Mouse (Mus musculus) small intestine, adult 2 months (tissue): ENCODE measurements around the gene Fuca2. TPM values are rescaled to one million over a fixed set of nuclear protein-coding genes. Genes with fewer than 3 reads are reported as not detected.

Experiments used
- H3K27ac ChIP-seq: fragments of 200-500 bp; 2 replicates; pipeline ENCODE4 v1.5.1; 2012; ENCODE audit warnings: low read depth, low read length, control low read depth, inconsistent platforms; ENCODE audit not compliant: insufficient read depth
- H3K27me3 ChIP-seq: fragments of 200-500 bp; 2 replicates; pipeline ENCODE4 v1.6.1; 2012; ENCODE audit warnings: mild to moderate bottlenecking, moderate library complexity, low read length, inconsistent platforms; ENCODE audit not compliant: control insufficient read depth, insufficient read depth
- H3K36me3 ChIP-seq: fragments of 200-500 bp; 2 replicates; pipeline ENCODE4 v1.6.1; 2012; ENCODE audit warnings: mild to moderate bottlenecking, low read length, control low read depth, inconsistent platforms; ENCODE audit not compliant: control insufficient read depth, insufficient read depth
- H3K4me1 ChIP-seq: fragments of 200-500 bp; 2 replicates; pipeline ENCODE4 v1.6.1; 2012; ENCODE audit warnings: low read length, inconsistent platforms, mixed read lengths; ENCODE audit not compliant: control insufficient read depth, insufficient read depth, insufficient read length
- H3K4me3 ChIP-seq: fragments of 200-500 bp; 2 replicates; pipeline ENCODE4 v1.5.1; 2012; ENCODE audit warnings: low read depth, mild to moderate bottlenecking, control low read depth, inconsistent platforms, low read length, moderate library complexity
- CTCF ChIP-seq: fragments of 200-500 bp; IDR thresholded peaks from 2 replicates; pipeline ENCODE4 v1.5.1; 2012; ENCODE audit warnings: low read depth, mild to moderate bottlenecking, control low read depth, inconsistent platforms, low read length, moderate library complexity, mixed read lengths; ENCODE audit not compliant: insufficient replicate concordance, insufficient read length; ENCODE audit errors: extremely low read depth
- POLR2A ChIP-seq: fragments of 200-500 bp; IDR thresholded peaks from 2 replicates; pipeline ENCODE4 v1.6.1; 2012; ENCODE audit warnings: low read depth, mild to moderate bottlenecking, control low read depth, inconsistent platforms, low read length, moderate library complexity
- WGBS: fragments of 180-500 bp; shearing (Covaris S2); methylation state at CpG from one replicate; pipeline ENCODE4 v1.1.7; 2018; 5-methylcytosine and 5-hydroxymethylcytosine counted together
- polyA plus RNA-seq: library from polyadenylated mRNA; depleted of rRNA; stranded (reverse); fragments of >200 nt; gene quantifications from 2 replicates; pipeline ENCODE4 v1.2.3, GENCODE M21; 2012

Fuca2 gene
- polyA plus RNA-seq, 1 experiment, result 31.9 TPM

- Histone ChIP-seq H3K27ac (0 out of 2 replicates have a peak overlapping the region, but pooled peaks have one; percentile 57), H3K4me1 (peaks cover 6% of the 10 kb centered on the region; the same call in 1 of the 2 replicates), H3K4me3 (peak overlapping the region; percentile 74), H3K36me3 (no peaks in the 10 kb centered on the region), H3K27me3 (no peaks in the 10 kb centered on the region)
- TF ChIP-seq POLR2A (no peak), CTCF (no peak)
- WGBS, result 23% methylated on average over 17 of the region's 17 CpGs
These were observed 26.0 kb upstream of the Fuca2 start for GRCm38 (mm10) chr10:13473287-13473832.

DNA sequence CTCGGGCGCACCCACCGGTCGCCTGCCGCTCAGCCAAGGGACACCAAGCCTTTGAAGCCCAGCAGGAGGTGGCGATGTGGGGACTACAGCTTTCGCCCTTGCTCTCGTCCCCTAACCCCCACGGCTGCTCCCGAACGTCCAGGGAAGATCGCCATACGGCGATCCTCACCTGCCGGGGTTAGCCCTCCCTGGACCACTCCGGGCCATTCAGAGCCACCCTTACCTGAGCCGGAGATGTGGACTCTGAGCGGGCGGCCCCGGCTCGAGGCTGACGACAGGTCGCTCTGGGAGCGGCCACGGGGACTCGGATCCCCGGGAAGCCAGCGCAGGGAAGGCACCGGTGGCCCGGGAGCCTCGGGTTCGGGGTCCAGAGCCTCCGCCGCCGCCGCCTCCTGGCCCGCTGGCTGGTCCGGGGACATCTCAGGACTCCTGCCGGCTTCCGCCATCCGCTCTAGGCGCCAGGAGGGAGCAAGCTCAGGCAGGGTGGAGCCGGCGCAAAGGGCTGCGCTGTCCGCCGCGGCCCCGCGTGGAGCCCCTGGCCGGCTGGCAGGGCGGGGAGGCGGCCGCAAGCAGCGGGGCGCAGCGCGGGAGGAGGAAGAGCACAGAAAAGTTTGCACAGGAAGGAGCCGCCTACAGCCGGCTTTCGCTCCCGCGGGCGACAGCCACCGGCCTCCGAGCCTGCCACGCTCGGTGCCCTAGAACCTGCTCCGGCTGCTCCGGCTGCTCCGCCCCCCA lies 25.3 kb upstream of the Fuca2 start, which contains the start of gene Phactr2:
Gene Phactr2, minus strand, starts transcription at position 580 of the 735 bp plus-strand sequence.
- WGBS, result under 1% methylated on average over 60 of the region's 71 CpGs
- Histone ChIP-seq H3K4me3 (peak within 1 kb of the TSS; percentile 74), H3K27ac (peak within 1 kb of the TSS; percentile 57), H3K27me3 (no peaks in the 10 kb centered on the region), H3K4me1 (peaks cover 4% of the 10 kb centered on the region; the same call in 1 of the 2 replicates), H3K36me3 (no peaks in the 10 kb centered on the region)
- no peak for TF ChIP-seq POLR2A
- no peak for TF ChIP-seq CTCF

DNA sequence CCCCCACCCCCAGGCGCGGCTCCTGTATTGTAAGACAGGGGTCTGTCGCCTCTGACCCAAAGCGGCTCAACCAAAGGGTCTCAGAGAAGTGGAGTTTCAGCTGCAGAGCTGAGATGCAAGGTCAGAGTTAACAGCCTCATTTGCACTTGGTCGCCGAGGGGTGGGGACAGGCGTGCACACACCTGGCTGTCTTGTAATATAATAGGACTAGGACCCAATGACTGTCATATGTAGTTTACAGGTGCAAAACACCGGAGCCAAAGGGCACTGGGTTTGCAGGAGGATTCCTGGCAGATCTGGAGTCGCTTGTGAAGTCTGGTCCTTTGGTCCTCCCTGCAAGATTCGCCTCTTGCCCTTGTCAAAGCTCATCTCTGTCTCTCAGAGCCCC lies 24.8 kb upstream of the Fuca2 start:
- no peaks in the 10 kb centered on the region for H3K27me3 ChIP-seq
- H3K36me3 ChIP-seq, result no peaks in the 10 kb centered on the region
- peak overlapping the region; percentile 74 for H3K4me3 ChIP-seq
- TF ChIP-seq CTCF (no peak), POLR2A (no peak; the same call in 1 of the 2 replicates)
- H3K4me1 ChIP-seq, result peaks cover 2% of the 10 kb centered on the region; the same call in 1 of the 2 replicates
- H3K27ac ChIP-seq, result peak overlapping the region; percentile 57
- 2% methylated on average over 10 of the region's 10 CpGs for WGBS

DNA sequence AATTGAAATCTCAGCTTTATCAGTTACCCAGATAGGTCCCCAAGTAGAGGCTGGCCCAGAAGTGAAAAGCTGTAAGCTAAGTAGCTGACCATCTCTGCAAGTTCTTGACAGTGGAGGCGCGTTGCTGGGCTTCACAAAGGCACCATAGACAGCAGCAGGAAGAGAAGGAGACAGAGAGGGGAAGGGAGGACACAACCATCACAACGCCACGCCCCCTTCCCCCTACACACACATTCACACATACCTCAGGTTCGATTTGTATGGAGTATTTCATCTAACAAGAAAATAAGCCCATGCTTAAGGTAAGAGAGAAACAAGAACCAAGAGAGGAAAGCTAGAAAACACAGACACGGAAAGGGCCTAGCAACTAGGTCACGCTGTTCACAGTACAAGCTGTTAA lies 24.2 kb upstream of the Fuca2 start:
- Histone ChIP-seq H3K4me1 (peaks cover 2% of the 10 kb centered on the region; the same call in 1 of the 2 replicates), H3K4me3 (peak overlapping the region; percentile 74; the same call in 1 of the 2 replicates), H3K36me3 (no peaks in the 10 kb centered on the region), H3K27me3 (no peaks in the 10 kb centered on the region), H3K27ac (peak overlapping the region; percentile 57)
- WGBS, result 49% methylated on average over 7 of the region's 7 CpGs
- TF ChIP-seq POLR2A (no peak), CTCF (no peak)

DNA sequence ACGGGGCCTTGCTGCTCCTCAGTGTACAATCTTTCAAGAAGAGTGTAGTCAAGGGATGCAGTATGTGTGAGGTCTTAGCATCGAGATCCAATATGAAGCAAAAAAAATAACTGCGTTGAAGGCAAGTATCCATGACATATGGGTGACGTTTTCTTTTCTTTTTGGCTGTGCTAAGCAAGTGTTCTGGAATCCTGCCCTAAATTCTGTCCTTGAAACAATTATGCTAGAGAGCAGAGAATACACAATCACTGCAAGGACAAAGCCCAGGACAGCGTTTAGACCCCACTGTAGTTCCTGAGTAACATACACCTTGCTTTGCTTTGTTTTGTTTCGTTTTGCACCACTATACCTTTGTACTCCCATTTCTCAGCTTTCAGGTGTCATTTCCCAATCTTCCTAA lies 20.0 kb upstream of the Fuca2 start:
- TF ChIP-seq CTCF (no peak), POLR2A (no peak)
- 82% methylated on average over 6 of the region's 6 CpGs for WGBS
- Histone ChIP-seq H3K27ac (no peak overlapping the region), H3K4me1 (no peaks in the 10 kb centered on the region), H3K27me3 (no peaks in the 10 kb centered on the region), H3K36me3 (no peaks in the 10 kb centered on the region), H3K4me3 (no peak overlapping the region)

GRCm38 (mm10) chr10:13485958-13486357 lies 13.4 kb upstream of the Fuca2 start:
- no peak for TF ChIP-seq CTCF
- no peaks in the 10 kb centered on the region for H3K36me3 ChIP-seq
- H3K4me1 ChIP-seq, result peaks cover 3% of the 10 kb centered on the region; the same call in 1 of the 2 replicates
- H3K27me3 ChIP-seq, result no peaks in the 10 kb centered on the region
- H3K4me3 ChIP-seq, result no peak overlapping the region
- WGBS, result 86% methylated on average over 4 of the region's 4 CpGs
- no peak overlapping the region for H3K27ac ChIP-seq

GRCm38 (mm10) chr10:13489671-13490070 lies 9.7 kb upstream of the Fuca2 start:
- H3K4me3 ChIP-seq, result no peak overlapping the region
- 74% methylated on average over 6 of the region's 6 CpGs for WGBS
- no peak overlapping the region for H3K27ac ChIP-seq
- no peak for TF ChIP-seq POLR2A
- no peak for TF ChIP-seq CTCF
- no peaks in the 10 kb centered on the region for H3K27me3 ChIP-seq
- H3K36me3 ChIP-seq, result no peaks in the 10 kb centered on the region
- peaks cover 6% of the 10 kb centered on the region for H3K4me1 ChIP-seq
